Mouse (Mus musculus) thymus, adult 2 months (tissue): ENCODE results near the gene Spns1. TPM values are rescaled to one million over a fixed set of nuclear protein-coding genes. Genes with fewer than 3 reads are reported as not detected.
A peak's percentile ranks its signal among the peaks of the same experiment; 100 is the strongest.

Experiments used
- DNase-seq: peaks from one replicate; pipeline ENCODE4 v3.0.0; 2021
- H3K27ac ChIP-seq: fragments of 200-500 bp; 2 replicates; pipeline ENCODE4 v1.5.1; 2012; ENCODE audit warnings: low read length, control low read depth; ENCODE audit not compliant: control insufficient read depth, insufficient read depth
- H3K27me3 ChIP-seq: fragments of 200-500 bp; 2 replicates; pipeline ENCODE4 v1.6.1; 2012; ENCODE audit warnings: mild to moderate bottlenecking, low read length, moderate library complexity, mixed read lengths; ENCODE audit not compliant: control insufficient read depth, insufficient read depth
- H3K36me3 ChIP-seq: fragments of 200-500 bp; 2 replicates; pipeline ENCODE4 v1.6.1; 2012; ENCODE audit warnings: mild to moderate bottlenecking, low read length, moderate library complexity; ENCODE audit not compliant: control insufficient read depth, insufficient read depth
- H3K4me1 ChIP-seq: fragments of 200-500 bp; replicated peaks from 2 replicates; pipeline ENCODE4 v1.6.1; 2012; ENCODE audit warnings: low read length; ENCODE audit not compliant: control insufficient read depth, insufficient read depth
- H3K4me3 ChIP-seq: fragments of 200-500 bp; 2 replicates; pipeline ENCODE4 v1.5.1; 2012; ENCODE audit warnings: mild to moderate bottlenecking, low read length, control low read depth, moderate library complexity; ENCODE audit not compliant: control insufficient read depth, insufficient read depth
- CTCF ChIP-seq: fragments of 200-500 bp; IDR thresholded peaks from 2 replicates; pipeline ENCODE4 v1.5.1; 2012; ENCODE audit warnings: mild to moderate bottlenecking, control low read depth, low read length, moderate library complexity, borderline replicate concordance; ENCODE audit not compliant: control insufficient read depth, poor library complexity, insufficient read depth; ENCODE audit errors: extremely low read depth
- POLR2A ChIP-seq: fragments of 200-500 bp; IDR thresholded peaks from 2 replicates; pipeline ENCODE4 v1.6.1; 2012; ENCODE audit warnings: mild to moderate bottlenecking, low read length, control low read depth, moderate library complexity; ENCODE audit not compliant: control insufficient read depth, poor library complexity, insufficient read depth; ENCODE audit errors: extremely low read depth
- WGBS: fragments of 180-500 bp; shearing (Covaris S2); methylation state at CpG from one replicate; pipeline ENCODE4 v1.1.7; 2018; 5-methylcytosine and 5-hydroxymethylcytosine counted together
- polyA plus RNA-seq: library from polyadenylated mRNA; depleted of rRNA; stranded (reverse); fragments of >200 nt; gene quantifications from 2 replicates; pipeline ENCODE4 v1.2.3, GENCODE M21; 2012

The Spns1 gene
- polyA plus RNA-seq, 1 experiment = 489 TPM

- no peak for DNase-seq
- Histone ChIP-seq H3K27me3 (no peaks in the 10 kb centered on the region), H3K4me3 (no peak overlapping the region), H3K27ac (peak overlapping the region; percentile 66), H3K36me3 (peaks cover 6% of the 10 kb centered on the region), H3K4me1 (peaks cover 68% of the 10 kb centered on the region)
- WGBS = 58% methylated on average over 6 of the region's 6 CpGs
- TF ChIP-seq POLR2A = no peak
- no peak for TF ChIP-seq CTCF
Observed at GRCm38 (mm10) chr7:126357838-126358237, 19.4 kb downstream of the Spns1 start.

GRCm38 (mm10) chr7:126356793-126357591, 20.3 kb downstream of the Spns1 start:
- TF ChIP-seq POLR2A = no peak
- TF ChIP-seq CTCF = no peak
- Histone ChIP-seq H3K4me1 (peaks cover 63% of the 10 kb centered on the region), H3K27ac (peak overlapping the region; percentile 21), H3K27me3 (no peaks in the 10 kb centered on the region), H3K36me3 (no peaks in the 10 kb centered on the region; the same call in 1 of the 2 replicates), H3K4me3 (no peak overlapping the region)
- 10% methylated on average over 7 of the region's 7 CpGs for WGBS
- peak; percentile 51 for DNase-seq

GRCm38 (mm10) chr7:126355847-126356597, 21.2 kb downstream of the Spns1 start:
- Histone ChIP-seq H3K27me3 (no peaks in the 10 kb centered on the region), H3K4me1 (peaks cover 65% of the 10 kb centered on the region), H3K27ac (no peak overlapping the region; the same call in 1 of the 2 replicates), H3K36me3 (no peaks in the 10 kb centered on the region), H3K4me3 (no peak overlapping the region)
- DNase-seq = no peak
- no peak for TF ChIP-seq POLR2A
- no peak for TF ChIP-seq CTCF
- WGBS = 91% methylated on average over 5 of the region's 5 CpGs

- DNase-seq = no peak
- Histone ChIP-seq H3K27me3 (no peaks in the 10 kb centered on the region), H3K4me1 (peaks cover 65% of the 10 kb centered on the region), H3K27ac (peak overlapping the region; percentile 17), H3K4me3 (no peak overlapping the region), H3K36me3 (no peaks in the 10 kb centered on the region)
- TF ChIP-seq POLR2A (no peak), CTCF (no peak)
- WGBS = 72% methylated on average over 14 of the region's 14 CpGs
Observed at GRCm38 (mm10) chr7:126354738-126355614, 22.3 kb downstream of the Spns1 start.

GRCm38 (mm10) chr7:126353994-126354365, 23.3 kb downstream of the Spns1 start:
- Histone ChIP-seq H3K4me3 (no peak overlapping the region; the same call in 1 of the 2 replicates), H3K27me3 (no peaks in the 10 kb centered on the region), H3K36me3 (no peaks in the 10 kb centered on the region), H3K4me1 (peaks cover 56% of the 10 kb centered on the region), H3K27ac (peak overlapping the region; percentile 62)
- 49% methylated on average over 3 of the region's 3 CpGs for WGBS
- no peak for TF ChIP-seq CTCF
- TF ChIP-seq POLR2A = no peak
- DNase-seq = no peak
